Mouse (Mus musculus): ENCODE results near the gene Scg5.

DNA sequence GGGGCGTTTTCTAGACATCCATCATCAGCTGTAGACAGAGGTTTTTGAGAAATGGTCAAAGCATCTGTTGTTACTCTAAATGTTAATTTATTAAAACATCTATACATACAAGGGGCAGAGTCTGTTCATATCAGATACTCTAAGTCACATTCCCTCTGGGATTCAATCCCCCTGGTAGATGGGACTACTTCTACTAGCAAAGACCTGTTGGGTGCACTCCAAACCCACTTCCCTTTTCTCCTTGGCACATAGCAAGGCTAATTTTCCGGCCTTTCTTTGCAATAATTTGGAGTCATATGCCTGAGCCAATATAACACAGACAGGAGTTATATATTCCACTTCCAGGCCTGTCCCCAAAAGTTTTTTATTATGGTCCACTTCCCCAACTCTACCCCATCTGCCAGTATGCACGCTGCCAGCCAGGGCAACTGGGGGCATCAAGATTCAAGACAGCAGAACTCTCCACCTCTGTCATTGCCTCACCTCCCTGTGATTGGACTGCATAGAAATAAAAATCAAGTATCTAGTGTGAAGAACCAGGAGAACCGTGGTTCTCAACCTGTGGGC is 40.0 kb downstream of the Scg5 start:
- no peak for TF ChIP-seq CTCF (conservative IDR thresholded peaks at IDR 0.05; ENCODE audit: low read length)
- TF ChIP-seq NANOG (IDR thresholded peaks at IDR 0.05; ENCODE audit: borderline replicate concordance, low read length), result no peak
- TF ChIP-seq POU5F1 (IDR thresholded peaks at IDR 0.05; ENCODE audit: borderline replicate concordance, low read length), result no peak
